Mouse (Mus musculus) kidney, embryonic 15.5 days (tissue): ENCODE results near the gene Galnt15. TPM values are rescaled to one million over a fixed set of nuclear protein-coding genes. Genes with fewer than 3 reads are reported as not detected.

Source experiments
- ATAC-seq: fragments of 200-750 bp; cut with Nextera tagmentation; replicated peaks from 2 replicates; pipeline ENCODE4 v1.8.0; 2017; ENCODE audit warnings: moderate TSS enrichment; ENCODE audit not compliant: low FRiP score
- H3K27ac ChIP-seq: fragments of 300-500 bp; sonication (generic); 2 replicates; pipeline ENCODE4 v1.5.1; 2015; ENCODE audit warnings: mild to moderate bottlenecking, inconsistent platforms
- H3K27me3 ChIP-seq: fragments of 300-500 bp; sonication (generic); 2 replicates; pipeline ENCODE4 v1.6.1; 2015; ENCODE audit warnings: inconsistent platforms
- H3K36me3 ChIP-seq: fragments of 300-500 bp; sonication (generic); 2 replicates; pipeline ENCODE4 v1.6.1; 2015; ENCODE audit warnings: inconsistent platforms
- H3K4me1 ChIP-seq: fragments of 300-500 bp; sonication (generic); 2 replicates; pipeline ENCODE4 v1.6.1; 2015; ENCODE audit warnings: inconsistent platforms
- H3K4me2 ChIP-seq: fragments of 300-500 bp; sonication (generic); 2 replicates; pipeline ENCODE4 v1.6.1; 2015; ENCODE audit warnings: moderate library complexity, mild to moderate bottlenecking, inconsistent platforms
- H3K4me3 ChIP-seq: fragments of 300-500 bp; sonication (generic); replicated peaks from 2 replicates; pipeline ENCODE4 v1.5.1; 2015; ENCODE audit warnings: mild to moderate bottlenecking, inconsistent platforms
- H3K9ac ChIP-seq: fragments of 300-500 bp; sonication (generic); 2 replicates; pipeline ENCODE4 v1.6.1; 2015; ENCODE audit warnings: mild to moderate bottlenecking, inconsistent platforms
- H3K9me3 ChIP-seq: fragments of 300-500 bp; sonication (generic); replicated peaks from 2 replicates; pipeline ENCODE4 v1.6.1; 2016; ENCODE audit warnings: inconsistent platforms
- WGBS: fragments of 180-500 bp; shearing (Covaris S2); methylation state at CpG from one replicate; pipeline ENCODE4 v1.1.7; 2015; ENCODE audit warnings: mixed read lengths; 5-methylcytosine and 5-hydroxymethylcytosine counted together
- polyA plus RNA-seq: library from polyadenylated mRNA; unstranded; fragments of >200 nt; fragmentation: Nextera tagmentation; extraction: Ambion mirVana; gene quantifications from 2 replicates; pipeline ENCODE4 v1.2.1, GENCODE M21; 2015

Gene Galnt15
- polyA plus RNA-seq, 1 experiment from 2014 or later = 0.38 TPM

- Histone ChIP-seq H3K9me3 (no peaks in the 10 kb centered on the region), H3K4me2 (0 out of 2 replicates have a peak overlapping the region, but pooled peaks have one; percentile 2), H3K4me1 (peaks cover 10% of the 10 kb centered on the region), H3K4me3 (no peak overlapping the region), H3K9ac (no peak overlapping the region), H3K27me3 (no peaks in the 10 kb centered on the region), H3K36me3 (no peaks in the 10 kb centered on the region), H3K27ac (no peak overlapping the region)
- 8% methylated on average over 7 of the region's 7 CpGs for WGBS
- ATAC-seq = 0 out of 2 replicates have a peak, but pooled peaks have one; percentile 29
Observed at GRCm38 (mm10) chr14:32016921-32017320, 11.9 kb upstream of the Galnt15 start.

GRCm38 (mm10) chr14:32017448-32017847 is 11.3 kb upstream of the Galnt15 start:
- H3K4me1 ChIP-seq = peaks cover 12% of the 10 kb centered on the region
- no peak overlapping the region for H3K4me2 ChIP-seq
- no peaks in the 10 kb centered on the region for H3K36me3 ChIP-seq
- H3K27ac ChIP-seq = no peak overlapping the region
- no peak overlapping the region for H3K9ac ChIP-seq
- no peaks in the 10 kb centered on the region for H3K9me3 ChIP-seq
- WGBS = 71% methylated on average over 2 of the region's 2 CpGs
- ATAC-seq = no peak
- H3K27me3 ChIP-seq = no peaks in the 10 kb centered on the region
- H3K4me3 ChIP-seq = no peak overlapping the region

- 75% methylated on average over 8 of the region's 8 CpGs for WGBS
- Histone ChIP-seq H3K4me2 (no peak overlapping the region), H3K4me1 (peaks cover 12% of the 10 kb centered on the region), H3K4me3 (no peak overlapping the region), H3K36me3 (no peaks in the 10 kb centered on the region), H3K27ac (no peak overlapping the region), H3K9ac (no peak overlapping the region), H3K9me3 (no peaks in the 10 kb centered on the region), H3K27me3 (no peaks in the 10 kb centered on the region)
- ATAC-seq = no peak
Observed at GRCm38 (mm10) chr14:32019091-32019490, 9.7 kb upstream of the Galnt15 start.

- no peaks in the 10 kb centered on the region for H3K36me3 ChIP-seq
- no peak overlapping the region for H3K27ac ChIP-seq
- no peaks in the 10 kb centered on the region for H3K27me3 ChIP-seq
- 48% methylated on average over 9 of the region's 9 CpGs for WGBS
- H3K4me2 ChIP-seq = no peak overlapping the region
- H3K9ac ChIP-seq = no peak overlapping the region
- ATAC-seq = no peak
- H3K4me3 ChIP-seq = no peak overlapping the region
- H3K4me1 ChIP-seq = peaks cover 9% of the 10 kb centered on the region
- no peaks in the 10 kb centered on the region for H3K9me3 ChIP-seq
Observed at GRCm38 (mm10) chr14:32021967-32022366, 6.8 kb upstream of the Galnt15 start.

- H3K9me3 ChIP-seq = no peaks in the 10 kb centered on the region
- no peak overlapping the region for H3K27ac ChIP-seq
- no peak overlapping the region for H3K4me2 ChIP-seq
- no peak for ATAC-seq
- no peak overlapping the region for H3K4me3 ChIP-seq
- peaks cover 11% of the 10 kb centered on the region for H3K4me1 ChIP-seq
- H3K9ac ChIP-seq = no peak overlapping the region
- no peaks in the 10 kb centered on the region for H3K27me3 ChIP-seq
- H3K36me3 ChIP-seq = no peaks in the 10 kb centered on the region
Observed at GRCm38 (mm10) chr14:32022450-32022849, 6.3 kb upstream of the Galnt15 start.

GRCm38 (mm10) chr14:32023891-32024290 is 4.9 kb upstream of the Galnt15 start:
- Histone ChIP-seq H3K9me3 (no peaks in the 10 kb centered on the region), H3K4me2 (no peak overlapping the region), H3K36me3 (no peaks in the 10 kb centered on the region), H3K4me1 (peaks cover 25% of the 10 kb centered on the region), H3K4me3 (no peak overlapping the region), H3K27ac (no peak overlapping the region), H3K27me3 (peaks cover 5% of the 10 kb centered on the region; the same call in 1 of the 2 replicates), H3K9ac (no peak overlapping the region)
- WGBS = 93% methylated on average over 4 of the region's 4 CpGs
- no peak for ATAC-seq

- Histone ChIP-seq H3K27ac (no peak overlapping the region), H3K36me3 (no peaks in the 10 kb centered on the region), H3K4me2 (peak overlapping the region; percentile 33), H3K4me1 (peaks cover 26% of the 10 kb centered on the region), H3K9ac (no peak overlapping the region), H3K9me3 (no peaks in the 10 kb centered on the region), H3K27me3 (peaks cover 17% of the 10 kb centered on the region), H3K4me3 (no peak overlapping the region)
- peak; percentile 43 for ATAC-seq
- 27% methylated on average over 7 of the region's 7 CpGs for WGBS
Observed at GRCm38 (mm10) chr14:32027218-32027617, 1.6 kb upstream of the Galnt15 start.

- no peak overlapping the region for H3K27ac ChIP-seq
- H3K9me3 ChIP-seq = no peaks in the 10 kb centered on the region
- 60% methylated on average over 14 of the region's 14 CpGs for WGBS
- H3K4me1 ChIP-seq = peaks cover 26% of the 10 kb centered on the region
- no peak for ATAC-seq
- peak overlapping the region; percentile 43; the same call in 1 of the 2 replicates for H3K4me2 ChIP-seq
- H3K36me3 ChIP-seq = no peaks in the 10 kb centered on the region
- H3K27me3 ChIP-seq = peaks cover 17% of the 10 kb centered on the region
- no peak overlapping the region for H3K9ac ChIP-seq
- no peak overlapping the region for H3K4me3 ChIP-seq
Observed at GRCm38 (mm10) chr14:32029411-32029992, 713 bp downstream of the Galnt15 start.

- Histone ChIP-seq H3K27me3 (peaks cover 17% of the 10 kb centered on the region), H3K4me3 (no peak overlapping the region), H3K36me3 (no peaks in the 10 kb centered on the region), H3K4me2 (no peak overlapping the region), H3K9me3 (no peaks in the 10 kb centered on the region), H3K27ac (no peak overlapping the region), H3K4me1 (peaks cover 26% of the 10 kb centered on the region), H3K9ac (no peak overlapping the region)
- ATAC-seq = no peak
- 71% methylated on average over 5 of the region's 5 CpGs for WGBS
Observed at GRCm38 (mm10) chr14:32030073-32030472, 1.3 kb downstream of the Galnt15 start.

GRCm38 (mm10) chr14:32032522-32032921 is 3.7 kb downstream of the Galnt15 start:
- Histone ChIP-seq H3K36me3 (no peaks in the 10 kb centered on the region), H3K27ac (no peak overlapping the region), H3K9me3 (no peaks in the 10 kb centered on the region), H3K27me3 (peaks cover 17% of the 10 kb centered on the region), H3K4me3 (no peak overlapping the region), H3K4me2 (no peak overlapping the region), H3K9ac (no peak overlapping the region), H3K4me1 (peaks cover 21% of the 10 kb centered on the region)
- ATAC-seq = 0 out of 2 replicates have a peak, but pooled peaks have one; percentile 35
- 6% methylated on average over 4 of the region's 4 CpGs for WGBS

GRCm38 (mm10) chr14:32036482-32036881 is 7.7 kb downstream of the Galnt15 start:
- 80% methylated on average over 5 of the region's 5 CpGs for WGBS
- Histone ChIP-seq H3K27ac (no peak overlapping the region), H3K9ac (no peak overlapping the region), H3K4me3 (no peak overlapping the region), H3K27me3 (no peaks in the 10 kb centered on the region), H3K9me3 (no peaks in the 10 kb centered on the region), H3K4me1 (no peaks in the 10 kb centered on the region), H3K4me2 (no peak overlapping the region), H3K36me3 (no peaks in the 10 kb centered on the region)
- ATAC-seq = no peak

GRCm38 (mm10) chr14:32037661-32038252 is 9.0 kb downstream of the Galnt15 start:
- no peak overlapping the region for H3K9ac ChIP-seq
- H3K27ac ChIP-seq = no peak overlapping the region
- 0 out of 2 replicates have a peak, but pooled peaks have one; percentile 29 for ATAC-seq
- no peak overlapping the region for H3K4me3 ChIP-seq
- no peaks in the 10 kb centered on the region for H3K36me3 ChIP-seq
- H3K4me2 ChIP-seq = no peak overlapping the region
- WGBS = 84% methylated on average over 8 of the region's 8 CpGs
- H3K4me1 ChIP-seq = no peaks in the 10 kb centered on the region
- H3K27me3 ChIP-seq = no peaks in the 10 kb centered on the region
- no peaks in the 10 kb centered on the region for H3K9me3 ChIP-seq
